Mouse (Mus musculus): ENCODE results near the gene Cd5. TPM values are rescaled to one million over a fixed set of nuclear protein-coding genes. Genes with fewer than 3 reads are reported as not detected.
A peak's percentile ranks its signal among the peaks of the same experiment; 100 is the strongest.

Cd5 gene
- polyA plus RNA-seq, 1 experiment: not detected

DNA sequence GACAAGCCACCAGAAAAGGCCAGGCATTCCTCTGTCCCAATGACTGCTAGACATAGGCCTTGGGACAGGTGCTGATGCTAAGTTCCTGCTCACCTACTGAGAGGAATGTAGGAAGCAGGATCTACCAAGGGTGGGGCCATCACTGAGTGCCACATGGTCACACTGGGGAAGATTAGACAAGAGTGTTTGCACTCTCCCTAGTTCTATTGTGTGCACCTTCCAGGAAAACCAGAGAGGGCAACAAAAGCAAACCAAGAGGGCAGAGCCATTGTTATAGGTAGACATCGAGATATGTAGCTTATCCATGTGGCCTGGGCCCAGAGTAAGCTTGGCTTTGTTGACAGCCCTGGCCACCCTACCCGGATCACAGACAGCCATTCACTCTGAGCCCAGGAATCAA lies 53.1 kb downstream of the Cd5 start:
- Histone ChIP-seq H3K9ac (ENCODE audit: low read depth, poor library complexity, severe bottlenecking) (no peak overlapping the region), H3K4me1 (ENCODE audit: control insufficient read depth, insufficient read depth, low read length) (no peaks in the 10 kb centered on the region), H3K36me3 (ENCODE audit: control insufficient read depth, insufficient read depth, low read length, poor library complexity, severe bottlenecking) (no peaks in the 10 kb centered on the region), H3K4me3 (ENCODE audit: low read depth, low read length) (no peak overlapping the region), H3K9me3 (replicated peaks; ENCODE audit: control insufficient read depth, insufficient read depth, low read length, poor library complexity, severe bottlenecking) (no peaks in the 10 kb centered on the region), H3K27ac (ENCODE audit: insufficient read depth, low read length) (no peak overlapping the region), H3K27me3 (ENCODE audit: control insufficient read depth, insufficient read depth, low read length, poor library complexity, severe bottlenecking) (no peaks in the 10 kb centered on the region)
- TF ChIP-seq CTCF (IDR thresholded peaks at IDR 0.05; ENCODE audit: low read depth, low read length): no peak
- TF ChIP-seq EP300 (IDR thresholded peaks at IDR 0.05; ENCODE audit: insufficient read depth, low read depth, low read length): no peak

DNA sequence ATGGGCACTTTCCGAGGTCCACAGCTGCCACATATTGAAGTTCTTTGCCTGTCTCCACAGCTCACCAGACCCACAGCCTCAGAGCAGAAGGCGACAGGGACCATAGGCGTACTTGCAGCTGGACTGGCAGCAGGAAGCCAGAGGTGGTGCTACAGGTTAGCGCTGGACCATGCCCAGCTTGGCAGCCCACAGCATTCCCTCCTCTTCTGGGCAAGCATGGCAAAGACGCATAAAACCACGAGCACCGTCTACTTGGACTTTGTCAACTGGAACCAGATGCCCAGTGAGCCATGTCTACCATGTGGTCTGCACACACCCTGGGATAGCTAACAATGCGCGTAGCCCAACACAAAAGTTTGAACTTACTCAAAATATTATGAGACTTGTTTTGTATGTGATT lies 53.7 kb downstream of the Cd5 start:
- no peaks in the 10 kb centered on the region for H3K36me3 ChIP-seq (ENCODE audit: control insufficient read depth, insufficient read depth, low read length, poor library complexity, severe bottlenecking)
- TF ChIP-seq POLR2A (IDR thresholded peaks at IDR 0.05; ENCODE audit: insufficient read depth, low read length) (no peak), CTCF (IDR thresholded peaks at IDR 0.05; ENCODE audit: low read depth, low read length) (no peak), EP300 (IDR thresholded peaks at IDR 0.05; ENCODE audit: insufficient read depth, low read depth, low read length) (no peak)
- no peaks in the 10 kb centered on the region for H3K4me1 ChIP-seq (ENCODE audit: control insufficient read depth, insufficient read depth, low read length)
- no peak overlapping the region for H3K4me3 ChIP-seq (ENCODE audit: low read depth, low read length)
- H3K27ac ChIP-seq (ENCODE audit: insufficient read depth, low read length): no peak overlapping the region
- H3K9me3 ChIP-seq (replicated peaks; ENCODE audit: control insufficient read depth, insufficient read depth, low read length, poor library complexity, severe bottlenecking): no peaks in the 10 kb centered on the region
- H3K9ac ChIP-seq (ENCODE audit: low read depth, poor library complexity, severe bottlenecking): no peak overlapping the region
- H3K27me3 ChIP-seq (ENCODE audit: control insufficient read depth, insufficient read depth, low read length, poor library complexity, severe bottlenecking): no peaks in the 10 kb centered on the region

DNA sequence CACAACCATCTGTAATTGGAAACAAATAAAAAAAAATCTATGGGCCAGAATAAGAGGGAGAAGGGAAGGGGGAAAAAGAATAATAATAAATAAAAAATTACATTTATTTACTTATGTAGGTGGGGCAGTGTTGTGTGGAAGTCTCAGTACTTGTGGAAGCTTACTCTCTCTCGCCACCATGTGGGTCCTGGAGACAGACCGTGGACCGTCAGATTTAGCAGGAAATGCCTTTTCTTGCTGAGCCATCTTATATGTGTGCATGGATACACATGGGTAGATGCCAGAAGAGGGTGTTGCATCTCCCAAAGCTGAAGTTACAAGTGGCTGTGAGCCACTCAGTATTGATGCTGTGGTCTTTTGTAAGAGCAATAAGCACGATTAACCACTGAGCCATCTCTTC lies 57.2 kb downstream of the Cd5 start:
- Histone ChIP-seq H3K27me3 (ENCODE audit: control insufficient read depth, insufficient read depth, low read length, poor library complexity, severe bottlenecking) (no peaks in the 10 kb centered on the region), H3K9ac (ENCODE audit: low read depth, poor library complexity, severe bottlenecking) (no peak overlapping the region), H3K9me3 (replicated peaks; ENCODE audit: control insufficient read depth, insufficient read depth, low read length, poor library complexity, severe bottlenecking) (no peaks in the 10 kb centered on the region), H3K4me1 (ENCODE audit: control insufficient read depth, insufficient read depth, low read length) (peaks cover 4% of the 10 kb centered on the region), H3K27ac (ENCODE audit: insufficient read depth, low read length) (no peak overlapping the region), H3K4me3 (ENCODE audit: low read depth, low read length) (no peak overlapping the region), H3K36me3 (ENCODE audit: control insufficient read depth, insufficient read depth, low read length, poor library complexity, severe bottlenecking) (no peaks in the 10 kb centered on the region)
- TF ChIP-seq POLR2A (IDR thresholded peaks at IDR 0.05; ENCODE audit: insufficient read depth, low read length) (no peak), CTCF (IDR thresholded peaks at IDR 0.05; ENCODE audit: low read depth, low read length) (no peak), EP300 (IDR thresholded peaks at IDR 0.05; ENCODE audit: insufficient read depth, low read depth, low read length) (no peak)

DNA sequence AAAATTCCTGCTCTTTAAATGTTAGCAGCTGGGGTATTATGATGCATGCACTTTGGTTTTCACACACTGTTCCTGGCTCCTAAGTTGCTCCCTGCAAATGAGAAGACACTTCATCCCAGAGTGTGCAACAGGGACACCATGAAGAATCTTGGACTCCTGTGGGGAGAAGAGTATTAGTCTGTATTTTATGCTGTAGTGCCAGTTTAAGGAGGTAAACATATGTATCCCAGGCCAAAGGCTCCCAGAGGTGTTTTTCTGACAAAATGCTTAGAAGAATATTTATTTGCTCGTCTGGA lies 60.1 kb downstream of the Cd5 start:
- Histone ChIP-seq H3K27me3 (ENCODE audit: control insufficient read depth, insufficient read depth, low read length, poor library complexity, severe bottlenecking) (no peaks in the 10 kb centered on the region), H3K9ac (ENCODE audit: low read depth, poor library complexity, severe bottlenecking) (no peak overlapping the region)
- TF ChIP-seq EP300 (IDR thresholded peaks at IDR 0.05; ENCODE audit: insufficient read depth, low read depth, low read length): no peak
- TF ChIP-seq POLR2A (IDR thresholded peaks at IDR 0.05; ENCODE audit: insufficient read depth, low read length): no peak
- no peak for TF ChIP-seq CTCF (IDR thresholded peaks at IDR 0.05; ENCODE audit: low read depth, low read length)

DNA sequence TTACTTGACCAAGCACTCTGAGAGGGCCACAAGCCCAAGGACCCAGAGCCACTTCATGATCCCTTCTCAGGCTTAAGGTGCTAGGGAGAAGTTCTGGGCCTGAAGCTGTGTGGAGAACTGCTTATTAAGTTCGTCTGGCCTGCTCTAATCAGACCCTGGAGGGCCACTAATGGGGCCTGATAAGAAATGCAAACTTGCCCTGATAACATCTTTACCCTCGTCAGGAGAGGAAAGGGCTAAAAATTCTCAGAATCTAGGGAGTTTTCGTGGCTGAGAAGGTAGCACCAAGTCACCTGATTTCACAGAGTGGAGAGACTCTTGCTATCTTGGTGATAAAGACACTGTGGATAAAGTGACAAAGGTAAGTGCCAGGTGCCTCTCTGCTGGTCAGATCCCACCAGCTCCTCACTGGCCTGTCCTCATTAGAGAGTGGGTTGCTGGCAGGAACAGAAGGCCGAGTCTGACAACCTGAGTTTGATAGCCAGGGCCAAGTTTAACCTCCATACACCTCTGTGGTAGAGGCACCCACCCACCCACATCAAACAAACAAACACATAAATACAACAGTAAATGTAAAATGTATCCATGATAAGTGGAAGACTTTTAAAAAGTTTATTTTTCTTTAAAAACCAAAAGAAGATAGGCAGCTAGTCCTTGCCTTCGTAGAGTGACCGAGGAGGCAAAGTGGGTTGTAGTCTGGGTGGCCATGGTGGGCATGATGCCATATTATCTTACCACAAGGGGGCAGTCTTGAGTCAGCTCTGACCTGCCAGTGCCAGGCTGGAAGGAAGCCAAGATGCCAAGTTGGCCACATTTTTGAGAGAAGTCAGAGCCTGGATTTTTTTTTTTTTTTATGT lies 60.7 kb downstream of the Cd5 start, which contains the start of gene Pga5:
Pga5 (minus strand) TSS at position 157 of the 857 bp plus-strand sequence.
- no peaks in the 10 kb centered on the region for H3K27me3 ChIP-seq (ENCODE audit: control insufficient read depth, insufficient read depth, low read length, poor library complexity, severe bottlenecking)
- H3K9ac ChIP-seq (ENCODE audit: low read depth, poor library complexity, severe bottlenecking): no peak within 1 kb of the TSS
- no peak within 1 kb of the TSS for H3K4me3 ChIP-seq (ENCODE audit: low read depth, low read length)
- H3K4me1 ChIP-seq (ENCODE audit: control insufficient read depth, insufficient read depth, low read length): peaks cover 7% of the 10 kb centered on the region
- H3K27ac ChIP-seq (ENCODE audit: insufficient read depth, low read length): no peak within 1 kb of the TSS
- no peaks in the 10 kb centered on the region for H3K9me3 ChIP-seq (replicated peaks; ENCODE audit: control insufficient read depth, insufficient read depth, low read length, poor library complexity, severe bottlenecking)
- no peak for TF ChIP-seq POLR2A (IDR thresholded peaks at IDR 0.05; ENCODE audit: insufficient read depth, low read length)
- no peak for TF ChIP-seq EP300 (IDR thresholded peaks at IDR 0.05; ENCODE audit: insufficient read depth, low read depth, low read length)
- TF ChIP-seq CTCF (IDR thresholded peaks at IDR 0.05; ENCODE audit: low read depth, low read length): peak; percentile 95
- H3K36me3 ChIP-seq (ENCODE audit: control insufficient read depth, insufficient read depth, low read length, poor library complexity, severe bottlenecking): no peaks in the 10 kb centered on the region

More for the DNA sequence above, 60.1 kb downstream of the Cd5 start:
- H3K4me3 ChIP-seq (ENCODE audit: low read depth, low read length): no peak overlapping the region
- H3K27ac ChIP-seq (ENCODE audit: insufficient read depth, low read length): no peak overlapping the region
- H3K4me1 ChIP-seq (ENCODE audit: control insufficient read depth, insufficient read depth, low read length): peaks cover 7% of the 10 kb centered on the region
- H3K36me3 ChIP-seq (ENCODE audit: control insufficient read depth, insufficient read depth, low read length, poor library complexity, severe bottlenecking): no peaks in the 10 kb centered on the region
- H3K9me3 ChIP-seq (replicated peaks; ENCODE audit: control insufficient read depth, insufficient read depth, low read length, poor library complexity, severe bottlenecking): no peaks in the 10 kb centered on the region

DNA sequence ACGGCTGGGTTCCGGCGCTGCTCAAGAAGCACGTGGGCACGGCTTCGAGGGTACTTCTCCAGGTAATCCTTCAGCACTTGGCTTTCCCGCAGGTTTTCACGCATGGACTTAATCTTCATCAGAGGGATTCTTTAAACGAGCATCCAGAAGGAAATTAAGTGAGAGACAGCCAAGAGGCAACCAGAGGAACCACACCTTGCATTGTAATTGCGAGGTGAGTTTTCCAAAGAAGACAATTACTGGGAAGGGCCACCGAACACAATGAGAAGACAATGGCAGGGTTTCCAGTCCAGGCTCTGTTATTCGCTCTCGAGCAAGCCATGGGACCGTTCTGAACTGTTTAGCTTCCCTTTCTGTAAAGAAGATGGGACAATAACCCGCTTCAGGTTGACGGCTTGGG lies 62.1 kb downstream of the Cd5 start:
- Histone ChIP-seq H3K27me3 (ENCODE audit: control insufficient read depth, insufficient read depth, low read length, poor library complexity, severe bottlenecking) (no peaks in the 10 kb centered on the region), H3K9me3 (replicated peaks; ENCODE audit: control insufficient read depth, insufficient read depth, low read length, poor library complexity, severe bottlenecking) (no peaks in the 10 kb centered on the region), H3K27ac (ENCODE audit: insufficient read depth, low read length) (peak overlapping the region; percentile 29), H3K4me1 (ENCODE audit: control insufficient read depth, insufficient read depth, low read length) (peaks cover 9% of the 10 kb centered on the region), H3K36me3 (ENCODE audit: control insufficient read depth, insufficient read depth, low read length, poor library complexity, severe bottlenecking) (no peaks in the 10 kb centered on the region), H3K4me3 (ENCODE audit: low read depth, low read length) (no peak overlapping the region), H3K9ac (ENCODE audit: low read depth, poor library complexity, severe bottlenecking) (no peak overlapping the region)
- TF ChIP-seq POLR2A (IDR thresholded peaks at IDR 0.05; ENCODE audit: insufficient read depth, low read length) (no peak), EP300 (IDR thresholded peaks at IDR 0.05; ENCODE audit: insufficient read depth, low read depth, low read length) (peak; percentile 83; the same call in 1 of the 2 replicates)

Data from ES-Bruce4 (cell line).